Mouse (Mus musculus): Measurements from ENCODE around the gene Pars2. TPM values are rescaled to one million over a fixed set of nuclear protein-coding genes. Genes with fewer than 3 reads are reported as not detected.

The Pars2 gene
- polyA plus RNA-seq, 1 experiment from 2014 or later, result 13.0 TPM

Other genes with a start within 250 kb of the Pars2 start
- gene Pcsk9, start 186.7 kb upstream of the Pars2 start, polyA plus RNA-seq (2015; fragmentation: Nextera tagmentation; extraction: Ambion mirVana), result 0.74 and 2.6 TPM in 2 replicates
- not detected in 2 replicates for gene Bsnd, start 158.8 kb upstream of the Pars2 start, polyA plus RNA-seq (2015; fragmentation: Nextera tagmentation; extraction: Ambion mirVana)
- gene Dhcr24, start 90.0 kb upstream of the Pars2 start, polyA plus RNA-seq (2015; fragmentation: Nextera tagmentation; extraction: Ambion mirVana), result 3.5 and 3.8 TPM in 2 replicates
- 0.50 and 0.52 TPM in 2 replicates for gene Lexm, start 33.8 kb upstream of the Pars2 start, polyA plus RNA-seq (2015; fragmentation: Nextera tagmentation; extraction: Ambion mirVana)
- 0.43 and 0.74 TPM in 2 replicates for gene Ttc22, start 28.6 kb upstream of the Pars2 start, polyA plus RNA-seq (2015; fragmentation: Nextera tagmentation; extraction: Ambion mirVana)
- gene Ttc4, start 27.9 kb downstream of the Pars2 start, polyA plus RNA-seq (2015; fragmentation: Nextera tagmentation; extraction: Ambion mirVana), result 51.2 and 63.5 TPM in 2 replicates
- gene Mroh7, start 79.9 kb downstream of the Pars2 start, polyA plus RNA-seq (2015; fragmentation: Nextera tagmentation; extraction: Ambion mirVana), result 0.43 and 0.49 TPM in 2 replicates
- gene Fam151a, start 82.8 kb downstream of the Pars2 start, polyA plus RNA-seq (2015; fragmentation: Nextera tagmentation; extraction: Ambion mirVana), result 0.12 and 0.19 TPM in 2 replicates
- 2.2 and 3.9 TPM in 2 replicates for gene Acot11, start 153.9 kb downstream of the Pars2 start, polyA plus RNA-seq (2015; fragmentation: Nextera tagmentation; extraction: Ambion mirVana)